Mouse (Mus musculus) heart, embryonic 15.5 days (tissue): ENCODE results near the gene AI854703. TPM values are rescaled to one million over a fixed set of nuclear protein-coding genes. Genes with fewer than 3 reads are reported as not detected.
A peak's percentile ranks its signal among the peaks of the same experiment; 100 is the strongest.

ENCODE experiments used
- ATAC-seq: fragments of 200-750 bp; cut with Nextera tagmentation; replicated peaks from 2 replicates; pipeline ENCODE4 v1.8.0; 2017; ENCODE audit warnings: low read depth, moderate TSS enrichment; ENCODE audit not compliant: insufficient number of reproducible peaks, insufficient read depth, low FRiP score
- H3K27ac ChIP-seq: fragments of 300-500 bp; sonication (generic); 2 replicates; pipeline ENCODE4 v1.5.1; 2015; ENCODE audit warnings: mild to moderate bottlenecking, inconsistent platforms
- H3K27me3 ChIP-seq: fragments of 300-500 bp; sonication (generic); 2 replicates; pipeline ENCODE4 v1.6.1; 2015; ENCODE audit warnings: inconsistent platforms
- H3K36me3 ChIP-seq: fragments of 300-500 bp; sonication (generic); 2 replicates; pipeline ENCODE4 v1.6.1; 2015; ENCODE audit warnings: mild to moderate bottlenecking, inconsistent platforms
- H3K4me1 ChIP-seq: fragments of 300-500 bp; sonication (generic); replicated peaks from 2 replicates; pipeline ENCODE4 v1.6.1; 2015; ENCODE audit warnings: inconsistent platforms
- H3K4me2 ChIP-seq: fragments of 300-500 bp; sonication (generic); 2 replicates; pipeline ENCODE4 v1.6.1; 2015; ENCODE audit warnings: inconsistent platforms, mild to moderate bottlenecking, moderate library complexity
- H3K4me3 ChIP-seq: fragments of 300-500 bp; sonication (generic); 2 replicates; pipeline ENCODE4 v1.5.1; 2015; ENCODE audit warnings: mild to moderate bottlenecking, inconsistent platforms
- H3K9ac ChIP-seq: fragments of 300-500 bp; sonication (generic); 2 replicates; pipeline ENCODE4 v1.6.1; 2015; ENCODE audit warnings: mild to moderate bottlenecking, inconsistent platforms
- H3K9me3 ChIP-seq: fragments of 300-500 bp; sonication (generic); replicated peaks from 2 replicates; pipeline ENCODE4 v1.6.1; 2016; ENCODE audit warnings: inconsistent platforms
- WGBS: fragments of 180-500 bp; shearing (Covaris S2); methylation state at CpG from one replicate; pipeline ENCODE4 v1.1.7; 2015; ENCODE audit warnings: mixed read lengths; 5-methylcytosine and 5-hydroxymethylcytosine counted together
- polyA plus RNA-seq: library from polyadenylated mRNA; unstranded; fragments of >200 nt; fragmentation: Nextera tagmentation; extraction: Ambion mirVana; gene quantifications from 2 replicates; pipeline ENCODE4 v1.2.1, GENCODE M21; 2015

Gene AI854703
- polyA plus RNA-seq, 1 experiment from 2014 or later: 0.94 TPM

DNA sequence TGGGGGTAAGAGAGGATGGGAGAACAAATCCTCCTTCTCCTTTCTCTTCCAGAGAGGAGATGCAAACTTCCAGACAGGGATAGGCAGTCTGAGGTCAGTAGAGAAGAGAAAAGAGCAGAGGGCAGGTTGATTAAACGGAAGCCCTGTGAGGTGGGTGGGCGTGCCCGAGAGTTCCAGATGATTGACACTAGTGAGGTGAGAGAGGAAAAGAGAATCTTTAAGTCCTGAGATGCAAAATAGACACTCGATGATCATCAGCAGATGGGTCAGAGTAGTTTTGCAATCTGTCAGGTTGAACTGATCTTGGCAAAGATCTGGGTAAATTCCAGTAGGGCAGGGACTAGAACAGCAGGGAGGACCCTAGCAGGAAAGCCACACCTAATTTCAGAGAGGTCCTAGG, 38.2 kb downstream of the AI854703 start:
- Histone ChIP-seq H3K27ac (no peak overlapping the region), H3K4me2 (no peak overlapping the region), H3K27me3 (no peaks in the 10 kb centered on the region), H3K4me3 (no peak overlapping the region), H3K9me3 (no peaks in the 10 kb centered on the region), H3K9ac (no peak overlapping the region), H3K36me3 (no peaks in the 10 kb centered on the region), H3K4me1 (no peaks in the 10 kb centered on the region)
- 80% methylated on average over 4 of the region's 4 CpGs for WGBS
- no peak for ATAC-seq

DNA sequence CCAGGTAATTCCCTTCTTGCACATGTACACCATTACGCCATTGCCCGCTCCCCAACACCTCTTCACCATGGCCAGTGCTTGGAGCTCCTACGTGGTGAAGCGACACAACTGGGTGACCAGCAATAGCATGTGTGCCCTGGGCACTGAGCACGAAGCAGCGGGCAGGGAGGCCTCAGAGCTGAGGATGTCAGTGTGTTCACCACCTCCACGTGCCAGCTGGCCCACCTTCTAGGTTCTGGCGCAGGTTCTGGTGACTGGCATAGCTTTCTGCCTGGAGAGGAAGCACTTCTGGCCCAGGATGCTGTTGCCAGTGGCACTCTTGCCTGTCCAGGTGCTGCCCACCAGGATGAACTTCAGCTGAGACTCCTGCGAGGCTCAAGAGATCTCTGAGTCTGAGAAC, 38.9 kb downstream of the AI854703 start:
- no peak overlapping the region for H3K4me2 ChIP-seq
- no peaks in the 10 kb centered on the region for H3K4me1 ChIP-seq
- H3K36me3 ChIP-seq: no peaks in the 10 kb centered on the region
- 90% methylated on average over 9 of the region's 9 CpGs for WGBS
- H3K4me3 ChIP-seq: no peak overlapping the region
- no peaks in the 10 kb centered on the region for H3K9me3 ChIP-seq
- no peaks in the 10 kb centered on the region for H3K27me3 ChIP-seq
- no peak overlapping the region for H3K27ac ChIP-seq
- no peak for ATAC-seq
- no peak overlapping the region for H3K9ac ChIP-seq

- no peak overlapping the region for H3K27ac ChIP-seq
- 51% methylated on average over 7 of the region's 7 CpGs for WGBS
- no peaks in the 10 kb centered on the region for H3K4me1 ChIP-seq
- no peak for ATAC-seq
- no peak overlapping the region for H3K4me2 ChIP-seq
- no peaks in the 10 kb centered on the region for H3K27me3 ChIP-seq
- no peaks in the 10 kb centered on the region for H3K36me3 ChIP-seq
- no peak overlapping the region for H3K9ac ChIP-seq
- H3K9me3 ChIP-seq: no peaks in the 10 kb centered on the region
- H3K4me3 ChIP-seq: no peak overlapping the region
Measured at GRCm38 (mm10) chr6:48666159-48666586, 39.6 kb downstream of the AI854703 start.

- no peak overlapping the region for H3K4me2 ChIP-seq
- no peak overlapping the region for H3K27ac ChIP-seq
- H3K4me3 ChIP-seq: no peak overlapping the region
- H3K36me3 ChIP-seq: no peaks in the 10 kb centered on the region
- H3K9ac ChIP-seq: no peak overlapping the region
- no peaks in the 10 kb centered on the region for H3K4me1 ChIP-seq
- no peaks in the 10 kb centered on the region for H3K27me3 ChIP-seq
- no peak for ATAC-seq
- no peaks in the 10 kb centered on the region for H3K9me3 ChIP-seq
Measured at GRCm38 (mm10) chr6:48668022-48668421, 41.5 kb downstream of the AI854703 start.

- H3K4me2 ChIP-seq: no peak overlapping the region
- no peaks in the 10 kb centered on the region for H3K4me1 ChIP-seq
- WGBS: 50% methylated on average over 2 of the region's 2 CpGs
- H3K9me3 ChIP-seq: no peaks in the 10 kb centered on the region
- H3K36me3 ChIP-seq: no peaks in the 10 kb centered on the region
- H3K27me3 ChIP-seq: no peaks in the 10 kb centered on the region
- no peak overlapping the region for H3K4me3 ChIP-seq
- no peak overlapping the region for H3K27ac ChIP-seq
- H3K9ac ChIP-seq: no peak overlapping the region
- ATAC-seq: no peak
Measured at GRCm38 (mm10) chr6:48669446-48669969, 42.9 kb downstream of the AI854703 start.

GRCm38 (mm10) chr6:48674291-48675058, 47.9 kb downstream of the AI854703 start:
- Histone ChIP-seq H3K27ac (no peak overlapping the region), H3K9ac (no peak overlapping the region), H3K9me3 (no peaks in the 10 kb centered on the region), H3K4me3 (no peak overlapping the region), H3K4me2 (no peak overlapping the region), H3K36me3 (no peaks in the 10 kb centered on the region), H3K4me1 (0 out of 2 replicates have a peak, but pooled peaks cover 4% of the 10 kb centered on the region), H3K27me3 (no peaks in the 10 kb centered on the region)
- WGBS: 92% methylated on average over 9 of the region's 9 CpGs
- no peak for ATAC-seq

- H3K27me3 ChIP-seq: no peaks in the 10 kb centered on the region
- no peaks in the 10 kb centered on the region for H3K9me3 ChIP-seq
- peak overlapping the region; percentile 53 for H3K4me2 ChIP-seq
- H3K4me3 ChIP-seq: peak overlapping the region; percentile 44
- no peak for ATAC-seq
- 0 out of 2 replicates have a peak, but pooled peaks cover 4% of the 10 kb centered on the region for H3K4me1 ChIP-seq
- 43% methylated on average over 10 of the region's 10 CpGs for WGBS
- no peaks in the 10 kb centered on the region for H3K36me3 ChIP-seq
- peak overlapping the region; percentile 36 for H3K27ac ChIP-seq
- no peak overlapping the region for H3K9ac ChIP-seq
Measured at GRCm38 (mm10) chr6:48675400-48675930, 48.9 kb downstream of the AI854703 start.

DNA sequence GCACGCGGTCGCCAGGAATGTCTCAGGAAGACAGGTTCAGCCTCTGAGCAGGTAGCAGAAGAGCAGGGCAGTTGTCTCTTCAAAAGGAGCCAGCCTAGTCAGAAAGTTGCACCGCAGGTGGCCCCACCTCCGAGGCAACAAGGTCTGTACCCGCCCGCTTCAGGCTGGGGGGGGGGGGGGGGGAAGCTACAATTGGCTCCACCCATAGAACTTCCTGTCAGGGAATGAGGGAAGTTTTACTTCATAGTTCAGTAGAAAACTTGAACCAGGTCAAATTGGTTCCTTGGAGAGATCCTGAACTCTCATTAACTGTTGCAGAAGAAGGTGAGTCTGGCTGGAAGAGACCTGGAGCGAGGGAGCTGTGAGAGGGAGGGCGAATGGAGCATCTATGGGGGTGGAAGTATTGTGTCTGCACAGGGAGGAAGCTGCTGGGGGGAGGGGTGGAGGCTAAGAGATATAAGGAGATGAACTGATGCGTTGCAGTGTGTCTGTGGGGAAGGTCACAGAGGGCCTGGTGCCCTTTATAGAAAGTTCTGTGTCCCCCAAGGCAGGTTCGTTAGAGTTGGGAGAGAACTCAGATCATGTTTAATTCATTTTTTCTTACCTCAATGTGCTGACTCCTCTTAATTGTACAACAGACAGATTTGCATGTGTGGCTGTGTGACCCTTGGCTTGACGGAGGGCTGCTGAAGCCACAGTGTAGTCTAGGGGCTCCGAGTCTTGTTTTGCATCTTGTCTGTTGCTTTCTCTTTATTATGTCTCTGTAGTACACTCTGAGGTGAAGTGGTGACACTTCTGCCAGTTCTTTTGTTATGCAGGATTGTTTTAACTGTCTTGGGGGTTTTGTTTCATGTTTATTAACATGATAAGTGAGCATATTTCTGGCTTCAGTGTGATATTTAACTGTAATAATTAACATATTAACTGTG, 49.6 kb downstream of the AI854703 start, which contains the start of gene Gimap9:
Gene Gimap9 (plus strand): TSS at position 199 of the 929 bp plus-strand sequence.
- H3K4me3 ChIP-seq: peak within 1 kb of the TSS; percentile 44
- no peaks in the 10 kb centered on the region for H3K27me3 ChIP-seq
- no peaks in the 10 kb centered on the region for H3K9me3 ChIP-seq
- no peaks in the 10 kb centered on the region for H3K36me3 ChIP-seq
- peak within 1 kb of the TSS; percentile 2; the same call in 1 of the 2 replicates for H3K9ac ChIP-seq
- H3K4me1 ChIP-seq: 0 out of 2 replicates have a peak, but pooled peaks cover 4% of the 10 kb centered on the region
- H3K4me2 ChIP-seq: peak within 1 kb of the TSS; percentile 53
- WGBS: 24% methylated on average over 13 of the region's 13 CpGs
- 0 out of 2 replicates have a peak, but pooled peaks have one; percentile 25 for ATAC-seq
- peak within 1 kb of the TSS; percentile 36 for H3K27ac ChIP-seq

GRCm38 (mm10) chr6:48676860-48677415, 50.4 kb downstream of the AI854703 start:
- Histone ChIP-seq H3K9me3 (no peaks in the 10 kb centered on the region), H3K27ac (no peak overlapping the region; the same call in 1 of the 2 replicates), H3K27me3 (no peaks in the 10 kb centered on the region), H3K4me1 (0 out of 2 replicates have a peak, but pooled peaks cover 4% of the 10 kb centered on the region), H3K4me3 (peak overlapping the region; percentile 44), H3K36me3 (no peaks in the 10 kb centered on the region), H3K9ac (no peak overlapping the region), H3K4me2 (peak overlapping the region; percentile 53)
- peak; percentile 31; the same call in 1 of the 2 replicates for ATAC-seq
- WGBS: 73% methylated on average over 5 of the region's 5 CpGs

GRCm38 (mm10) chr6:48677492-48678345, 51.2 kb downstream of the AI854703 start:
- no peak for ATAC-seq
- Histone ChIP-seq H3K9ac (no peak overlapping the region), H3K9me3 (no peaks in the 10 kb centered on the region), H3K4me2 (no peak overlapping the region; the same call in 1 of the 2 replicates), H3K36me3 (no peaks in the 10 kb centered on the region), H3K4me3 (peak overlapping the region; percentile 21; the same call in 1 of the 2 replicates), H3K27me3 (no peaks in the 10 kb centered on the region), H3K27ac (no peak overlapping the region), H3K4me1 (0 out of 2 replicates have a peak, but pooled peaks cover 4% of the 10 kb centered on the region)
- WGBS: 86% methylated on average over 17 of the region's 17 CpGs
